Mouse (Mus musculus): Measurements from ENCODE around the gene Rgs19. TPM values are rescaled to one million over a fixed set of nuclear protein-coding genes. Genes with fewer than 3 reads are reported as not detected.

Gene Rgs19
- total and polyA plus RNA-seq, 2 experiments from 2014 or later, result 43.7 to 56.4 TPM

GRCm38 (mm10) chr2:181695776-181696175 lies 2.0 kb upstream of the Rgs19 start:
- Histone ChIP-seq H3K4me2 (ENCODE audit: low read depth) (no peak overlapping the region), H3K27ac (ENCODE audit: low read depth, low read length) (no peak overlapping the region), H3K9me3 (ENCODE audit: low read length) (no peaks in the 10 kb centered on the region), H3K4me1 (ENCODE audit: insufficient read depth) (peaks cover 6% of the 10 kb centered on the region), H3K4me3 (ENCODE audit: low read depth, low read length) (no peak overlapping the region), H3K9ac (no peak overlapping the region), H3K36me3 (ENCODE audit: insufficient read depth) (no peaks in the 10 kb centered on the region), H3K27me3 (ENCODE audit: insufficient read depth, low read length) (no peaks in the 10 kb centered on the region)
- TF ChIP-seq CTCF (IDR thresholded peaks at IDR 0.05; ENCODE audit: low read depth), result no peak
- ATAC-seq (no peak), DNase-seq (no peak)
- WGBS, result 62% methylated on average over 1 of the region's 1 CpGs

DNA sequence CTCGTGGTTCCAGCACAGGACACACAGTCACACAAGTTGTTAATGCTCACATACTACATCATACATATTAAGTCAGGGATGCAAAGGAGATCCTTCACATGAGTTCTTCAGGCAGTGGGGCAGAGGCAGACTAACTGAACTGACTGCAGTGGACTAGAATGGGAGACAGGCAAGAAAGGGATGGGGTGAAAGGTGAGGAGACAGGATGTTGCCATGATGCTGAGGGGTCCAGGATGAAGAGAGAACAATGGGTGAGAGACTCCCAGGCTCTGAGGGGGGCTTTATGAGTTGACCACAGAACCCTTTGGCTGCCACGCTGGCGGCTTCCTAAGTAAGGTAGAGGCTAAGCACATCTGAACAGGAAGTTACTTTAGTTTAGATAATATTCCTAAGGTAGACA lies 804 bp upstream of the Rgs19 start:
- peak overlapping the region; percentile 92; the same call in 1 of the 2 replicates for H3K4me2 ChIP-seq (ENCODE audit: low read depth)
- no peak for ATAC-seq
- H3K4me1 ChIP-seq (ENCODE audit: insufficient read depth), result peaks cover 6% of the 10 kb centered on the region
- H3K9me3 ChIP-seq (ENCODE audit: low read length), result no peaks in the 10 kb centered on the region
- TF ChIP-seq CTCF (IDR thresholded peaks at IDR 0.05; ENCODE audit: low read depth), result no peak
- H3K4me3 ChIP-seq (ENCODE audit: low read depth, low read length), result no peak overlapping the region; the same call in 1 of the 2 replicates
- H3K27me3 ChIP-seq (ENCODE audit: insufficient read depth, low read length), result no peaks in the 10 kb centered on the region
- H3K9ac ChIP-seq, result no peak overlapping the region
- WGBS, result 86% methylated on average over 3 of the region's 3 CpGs
- no peaks in the 10 kb centered on the region for H3K36me3 ChIP-seq (ENCODE audit: insufficient read depth)
- DNase-seq, result no peak
- H3K27ac ChIP-seq (ENCODE audit: low read depth, low read length), result no peak overlapping the region

- Histone ChIP-seq H3K27me3 (ENCODE audit: insufficient read depth, low read length) (no peaks in the 10 kb centered on the region), H3K4me3 (ENCODE audit: low read depth, low read length) (no peak overlapping the region), H3K4me2 (ENCODE audit: low read depth) (peak overlapping the region; percentile 92), H3K9me3 (ENCODE audit: low read length) (no peaks in the 10 kb centered on the region), H3K36me3 (ENCODE audit: insufficient read depth) (peaks cover 22% of the 10 kb centered on the region), H3K9ac (no peak overlapping the region), H3K27ac (ENCODE audit: low read depth, low read length) (no peak overlapping the region), H3K4me1 (ENCODE audit: insufficient read depth) (peaks cover 6% of the 10 kb centered on the region)
- no peak for TF ChIP-seq CTCF (IDR thresholded peaks at IDR 0.05; ENCODE audit: low read depth)
- 93% methylated on average over 3 of the region's 3 CpGs for WGBS
- DNase-seq (no peak), ATAC-seq (no peak)
Measured at GRCm38 (mm10) chr2:181692304-181692703, 1.5 kb downstream of the Rgs19 start.

DNA sequence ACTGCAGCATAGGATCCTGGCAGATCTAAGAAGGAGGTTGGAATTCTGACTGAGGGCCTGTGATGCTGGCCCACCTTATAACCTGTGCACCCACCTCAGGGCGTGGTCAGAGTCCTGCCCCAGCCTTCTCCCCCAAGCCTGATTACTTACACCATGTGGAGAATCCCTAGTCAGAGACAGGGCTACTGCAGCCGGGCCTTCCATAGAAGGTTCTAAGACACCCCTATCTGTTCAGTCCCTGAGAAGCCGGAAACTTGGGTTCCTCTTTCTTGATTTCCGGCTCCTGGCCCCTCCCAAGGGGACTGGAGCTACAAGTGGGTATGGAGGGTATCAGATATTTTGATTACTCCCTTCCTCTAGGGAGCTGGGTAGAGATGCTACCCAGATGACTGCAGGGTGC lies 2.2 kb downstream of the Rgs19 start:
- 93% methylated on average over 4 of the region's 4 CpGs for WGBS
- peaks cover 6% of the 10 kb centered on the region for H3K4me1 ChIP-seq (ENCODE audit: insufficient read depth)

GRCm38 (mm10) chr2:181691083-181691482 lies 2.7 kb downstream of the Rgs19 start:
- DNase-seq, result no peak
- 88% methylated on average over 6 of the region's 6 CpGs for WGBS
- H3K4me3 ChIP-seq (ENCODE audit: low read depth, low read length), result no peak overlapping the region
- H3K27me3 ChIP-seq (ENCODE audit: insufficient read depth, low read length), result no peaks in the 10 kb centered on the region
- H3K9me3 ChIP-seq (ENCODE audit: low read length), result no peaks in the 10 kb centered on the region
- TF ChIP-seq CTCF (IDR thresholded peaks at IDR 0.05; ENCODE audit: low read depth), result no peak
- H3K4me1 ChIP-seq (ENCODE audit: insufficient read depth), result peaks cover 6% of the 10 kb centered on the region
- H3K4me2 ChIP-seq (ENCODE audit: low read depth), result no peak overlapping the region
- H3K27ac ChIP-seq (ENCODE audit: low read depth, low read length), result no peak overlapping the region
- H3K9ac ChIP-seq, result no peak overlapping the region; the same call in 1 of the 2 replicates
- no peak for ATAC-seq
- H3K36me3 ChIP-seq (ENCODE audit: insufficient read depth), result peaks cover 31% of the 10 kb centered on the region

More for the DNA sequence above, 2.2 kb downstream of the Rgs19 start:
- no peak overlapping the region for H3K27ac ChIP-seq (ENCODE audit: low read depth, low read length)
- H3K27me3 ChIP-seq (ENCODE audit: insufficient read depth, low read length), result no peaks in the 10 kb centered on the region
- H3K4me2 ChIP-seq (ENCODE audit: low read depth), result no peak overlapping the region
- DNase-seq (no peak), ATAC-seq (no peak)
- H3K9me3 ChIP-seq (ENCODE audit: low read length), result no peaks in the 10 kb centered on the region
- no peak overlapping the region for H3K4me3 ChIP-seq (ENCODE audit: low read depth, low read length)
- peaks cover 29% of the 10 kb centered on the region for H3K36me3 ChIP-seq (ENCODE audit: insufficient read depth)
- TF ChIP-seq CTCF (IDR thresholded peaks at IDR 0.05; ENCODE audit: low read depth), result no peak
- no peak overlapping the region for H3K9ac ChIP-seq

GRCm38 (mm10) chr2:181689466-181690160 lies 4.2 kb downstream of the Rgs19 start:
- Histone ChIP-seq H3K4me2 (ENCODE audit: low read depth) (no peak overlapping the region), H3K4me1 (ENCODE audit: insufficient read depth) (peaks cover 6% of the 10 kb centered on the region), H3K27ac (ENCODE audit: low read depth, low read length) (no peak overlapping the region), H3K9ac (no peak overlapping the region), H3K9me3 (ENCODE audit: low read length) (no peaks in the 10 kb centered on the region), H3K36me3 (ENCODE audit: insufficient read depth) (peaks cover 37% of the 10 kb centered on the region), H3K27me3 (ENCODE audit: insufficient read depth, low read length) (no peaks in the 10 kb centered on the region), H3K4me3 (ENCODE audit: low read depth, low read length) (no peak overlapping the region)
- WGBS, result 93% methylated on average over 10 of the region's 10 CpGs
- no peak for TF ChIP-seq CTCF (IDR thresholded peaks at IDR 0.05; ENCODE audit: low read depth)
- ATAC-seq (no peak), DNase-seq (no peak)

DNA sequence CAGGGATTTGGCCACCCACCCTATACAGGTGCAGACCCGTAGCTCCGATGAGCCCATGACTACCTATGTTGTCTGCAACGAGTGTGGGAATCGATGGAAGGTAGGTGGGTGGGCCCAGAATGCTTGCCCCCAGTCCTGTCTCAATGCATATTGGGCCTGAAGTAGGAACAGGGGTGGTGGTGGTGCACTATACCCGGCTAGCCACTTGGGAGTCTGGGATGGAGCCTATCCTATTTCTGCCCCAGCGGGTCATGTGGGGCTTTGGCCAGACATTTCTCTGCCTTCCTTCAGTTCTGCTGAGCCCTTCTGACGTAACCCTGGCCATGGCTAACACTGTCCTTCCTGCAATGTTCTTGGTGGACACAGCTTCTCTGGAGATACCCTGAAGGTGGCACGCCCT lies 6.2 kb downstream of the Rgs19 start:
- Histone ChIP-seq H3K9ac (no peak overlapping the region), H3K4me2 (ENCODE audit: low read depth) (no peak overlapping the region), H3K9me3 (ENCODE audit: low read length) (no peaks in the 10 kb centered on the region), H3K27me3 (ENCODE audit: insufficient read depth, low read length) (no peaks in the 10 kb centered on the region), H3K4me1 (ENCODE audit: insufficient read depth) (peaks cover 3% of the 10 kb centered on the region), H3K36me3 (ENCODE audit: insufficient read depth) (peaks cover 46% of the 10 kb centered on the region), H3K27ac (ENCODE audit: low read depth, low read length) (no peak overlapping the region), H3K4me3 (ENCODE audit: low read depth, low read length) (no peak overlapping the region)
- DNase-seq (no peak), ATAC-seq (no peak)
- WGBS, result 97% methylated on average over 8 of the region's 8 CpGs
- no peak for TF ChIP-seq CTCF (IDR thresholded peaks at IDR 0.05; ENCODE audit: low read depth)
